Comparison of ENCODE assay signal across 9 mouse cellular contexts in the genomic region with DNA sequence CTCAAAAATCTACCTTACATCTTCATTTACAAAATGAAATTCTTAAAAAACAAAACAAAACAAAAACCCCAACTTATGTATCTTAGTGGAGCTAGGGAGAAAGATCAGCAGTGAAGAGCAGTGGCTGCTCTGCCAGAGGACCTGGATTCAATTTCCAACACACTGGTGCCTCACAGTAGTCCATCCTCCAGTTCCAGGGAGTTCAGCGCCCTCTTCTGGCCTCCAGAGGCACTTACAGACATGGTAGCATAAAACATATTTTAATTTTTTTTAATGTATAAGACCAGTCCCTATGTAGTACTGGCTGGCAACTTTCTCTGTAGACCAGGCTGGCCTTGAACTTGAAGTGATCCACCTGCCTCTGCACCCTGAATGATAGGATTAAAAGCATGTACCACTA. TPM values are rescaled to one million over a fixed set of nuclear protein-coding genes. Genes with fewer than 3 reads are reported as not detected.
DNase-seq lines count a peak whose midpoint lies in the region; ATAC-seq and TF ChIP-seq lines count a peak whose summit lies in the region.
"Had no signal": no experiment of that assay in that cellular context is flagged by ENCODE, and none has a peak within 500 bp of the region (broad histone marks: within the 10 kb centered on the region; RNA-seq: fewer than 3 reads in every experiment).

No protein-coding gene starts in this region.

- peak; percentile 54 for TF ChIP-seq CTCF in heart, postnatal 0 days (IDR thresholded peaks at IDR 0.05; ENCODE audit: low read depth)
- TF ChIP-seq CTCF in thymus, adult 2 months (IDR thresholded peaks at IDR 0.05; ENCODE audit: borderline replicate concordance, control insufficient read depth, extremely low read depth, insufficient read depth, low read length, poor library complexity) = no peak

- no peak for DNase-seq in heart, postnatal 0 days (ENCODE audit: low spot score)
- DNase-seq in heart, adult 9 months (ENCODE audit: low spot score in 2 of 2) = no peak
- DNase-seq in thymus, postnatal 4 days = peak; percentile 54
- DNase-seq in thymus, adult 2 months = no peak
- no peak for DNase-seq in right cerebral cortex, adult 2 months (ENCODE audit: low spot score in 2 of 2)
- no peak for DNase-seq in right cerebral cortex, adult 18-20 months
- no peak for DNase-seq in urinary bladder, adult 18-20 months (ENCODE audit: low spot score in 2 of 2)
- DNase-seq: gastrocnemius, postnatal 36 days had no signal

- no peak for TF ChIP-seq EP300 in heart, postnatal 0 days (IDR thresholded peaks at IDR 0.05; ENCODE audit: low read depth)

- H3K9ac ChIP-seq in heart, postnatal 0 days (replicated peaks; ENCODE audit: low read depth, low read length) = no peak overlapping the region
- no peak overlapping the region for H3K9ac ChIP-seq in liver, embryonic 12.5 days

- H3K9me3 ChIP-seq in heart, postnatal 0 days (replicated peaks; ENCODE audit: control insufficient read depth, low read length) = no peaks in the 10 kb centered on the region
- no peaks in the 10 kb centered on the region for H3K9me3 ChIP-seq in liver, embryonic 12.5 days (replicated peaks)

- H3K4me1 ChIP-seq in heart, postnatal 0 days (ENCODE audit: control insufficient read depth, insufficient read depth) = no peaks in the 10 kb centered on the region
- no peaks in the 10 kb centered on the region for H3K4me1 ChIP-seq in thymus, adult 2 months (replicated peaks; ENCODE audit: control insufficient read depth, insufficient read depth, low read length)
- no peaks in the 10 kb centered on the region for H3K4me1 ChIP-seq in liver, embryonic 12.5 days

- peaks cover 62% of the 10 kb centered on the region for H3K36me3 ChIP-seq in heart, postnatal 0 days (replicated peaks; ENCODE audit: control insufficient read depth, insufficient read depth, low read length)
- no peaks in the 10 kb centered on the region for H3K36me3 ChIP-seq in thymus, adult 2 months (ENCODE audit: control insufficient read depth, insufficient read depth, low read length)
- peaks cover 85% of the 10 kb centered on the region for H3K36me3 ChIP-seq in liver, embryonic 12.5 days

- no peak for TF ChIP-seq POLR2A in thymus, adult 2 months (IDR thresholded peaks at IDR 0.05; ENCODE audit: control insufficient read depth, extremely low read depth, insufficient read depth, low read length, poor library complexity)

- 37% methylated on average over 1 of the region's 1 CpGs for WGBS in heart, postnatal 0 days
- 82% methylated on average over 1 of the region's 1 CpGs for WGBS in thymus, adult 2 months
- 18% methylated on average over 1 of the region's 1 CpGs for WGBS in liver, embryonic 12.5 days (ENCODE audit: insufficient replicate concordance)

- H3K4me2 ChIP-seq in heart, postnatal 0 days (ENCODE audit: low read depth, low read length) = no peak overlapping the region
- H3K4me2 ChIP-seq in liver, embryonic 12.5 days = no peak overlapping the region

- H3K4me3 ChIP-seq in heart, postnatal 0 days (ENCODE audit: low read depth, low read length) = no peak overlapping the region
- H3K4me3 ChIP-seq in thymus, adult 2 months (ENCODE audit: control insufficient read depth, insufficient read depth, low read length) = no peak overlapping the region
- H3K4me3 ChIP-seq in liver, embryonic 12.5 days = no peak overlapping the region

- no peak overlapping the region for H3K27ac ChIP-seq in heart, postnatal 0 days (ENCODE audit: low read depth)
- H3K27ac ChIP-seq in thymus, adult 2 months (ENCODE audit: control insufficient read depth, insufficient read depth, low read length) = no peak overlapping the region
- no peak overlapping the region for H3K27ac ChIP-seq in liver, embryonic 12.5 days

- no peaks in the 10 kb centered on the region for H3K27me3 ChIP-seq in heart, postnatal 0 days (ENCODE audit: control insufficient read depth, insufficient read depth, low read length)
- H3K27me3 ChIP-seq in thymus, adult 2 months (ENCODE audit: control insufficient read depth, insufficient read depth, low read length) = no peaks in the 10 kb centered on the region
- no peaks in the 10 kb centered on the region for H3K27me3 ChIP-seq in liver, embryonic 12.5 days (replicated peaks)

- ATAC-seq in heart, postnatal 0 days (ENCODE audit: insufficient read depth, low read depth) = no peak
- ATAC-seq in liver, embryonic 12.5 days = peak; percentile 42; the same call in 1 of the 2 replicates

RNA-seq across cellular contexts. Expression of gene Traf4, which starts 14.2 kb away (rescaled TPM):
- 25.1 and 42.6 TPM in 2 replicates for total RNA-seq in heart, postnatal 0 days (2014; rRNA removed; ENCODE audit: low replicate concordance)
- polyA plus RNA-seq in heart, postnatal 0 days (2015; fragmentation: Nextera tagmentation; extraction: Ambion mirVana) = 21.2 and 22.9 TPM in 2 replicates
- 275 TPM in 2 replicates for polyA plus RNA-seq in thymus, adult 2 months (2012; rRNA removed)
- polyA plus RNA-seq in liver, embryonic 12.5 days (2016; fragmentation: Nextera tagmentation; extraction: Ambion mirVana) = 45.4 and 47.6 TPM in 2 replicates

RNA-seq across cellular contexts. Expression of gene Nek8, which starts 25.3 kb away (rescaled TPM):
- 24.6 and 27.2 TPM in 2 replicates for total RNA-seq in heart, postnatal 0 days (2014; rRNA removed; ENCODE audit: low replicate concordance)
- polyA plus RNA-seq in heart, postnatal 0 days (2015; fragmentation: Nextera tagmentation; extraction: Ambion mirVana) = 8.1 and 9.1 TPM in 2 replicates
- 27.0 and 27.4 TPM in 2 replicates for polyA plus RNA-seq in thymus, adult 2 months (2012; rRNA removed)
- polyA plus RNA-seq in liver, embryonic 12.5 days (2016; fragmentation: Nextera tagmentation; extraction: Ambion mirVana) = 12.2 and 13.7 TPM in 2 replicates

RNA-seq across cellular contexts. Expression of gene Tlcd1, which starts 25.4 kb away (rescaled TPM):
- 19.9 and 24.1 TPM in 2 replicates for total RNA-seq in heart, postnatal 0 days (2014; rRNA removed; ENCODE audit: low replicate concordance)
- polyA plus RNA-seq in heart, postnatal 0 days (2015; fragmentation: Nextera tagmentation; extraction: Ambion mirVana) = 15.1 and 16.8 TPM in 2 replicates
- polyA plus RNA-seq in thymus, adult 2 months (2012; rRNA removed) = 30.0 and 33.1 TPM in 2 replicates
- 62.6 and 67.1 TPM in 2 replicates for polyA plus RNA-seq in liver, embryonic 12.5 days (2016; fragmentation: Nextera tagmentation; extraction: Ambion mirVana)

RNA-seq across cellular contexts. Expression of gene Rpl23a, which starts 32.2 kb away (rescaled TPM):
- 473 and 508 TPM in 2 replicates for total RNA-seq in heart, postnatal 0 days (2014; rRNA removed; ENCODE audit: low replicate concordance)
- 719 and 776 TPM in 2 replicates for polyA plus RNA-seq in heart, postnatal 0 days (2015; fragmentation: Nextera tagmentation; extraction: Ambion mirVana)
- polyA plus RNA-seq in thymus, adult 2 months (2012; rRNA removed) = 193 and 312 TPM in 2 replicates
- polyA plus RNA-seq in liver, embryonic 12.5 days (2016; fragmentation: Nextera tagmentation; extraction: Ambion mirVana) = 1,112 and 1,156 TPM in 2 replicates

RNA-seq across cellular contexts. Expression of gene Rab34, which starts 37.1 kb away (rescaled TPM):
- total RNA-seq in heart, postnatal 0 days (2014; rRNA removed; ENCODE audit: low replicate concordance) = 55.1 and 57.5 TPM in 2 replicates
- 37.1 and 39.7 TPM in 2 replicates for polyA plus RNA-seq in heart, postnatal 0 days (2015; fragmentation: Nextera tagmentation; extraction: Ambion mirVana)
- 15.4 and 18.5 TPM in 2 replicates for polyA plus RNA-seq in thymus, adult 2 months (2012; rRNA removed)
- polyA plus RNA-seq in liver, embryonic 12.5 days (2016; fragmentation: Nextera tagmentation; extraction: Ambion mirVana) = 20.3 and 24.0 TPM in 2 replicates
